Mouse (Mus musculus): ENCODE measurements around the gene P3h4. TPM values are rescaled to one million over a fixed set of nuclear protein-coding genes. Genes with fewer than 3 reads are reported as not detected.

Gene P3h4
- 17.6 and 19.6 TPM in 2 replicates for polyA plus RNA-seq (2012; rRNA removed)

- H3K4me1 ChIP-seq (ENCODE audit: control insufficient read depth, insufficient read depth, low read length) = peaks cover 16% of the 10 kb centered on the region
- no peak for TF ChIP-seq POLR2A (IDR thresholded peaks at IDR 0.05; ENCODE audit: borderline replicate concordance, insufficient read depth, low read length)
- TF ChIP-seq CTCF (IDR thresholded peaks at IDR 0.05; ENCODE audit: borderline replicate concordance, insufficient read depth, low read depth, low read length) = peak; percentile 71
- DNase-seq = peak; percentile 88 to 90
- peak within 1 kb of the TSS; percentile 52 for H3K4me3 ChIP-seq (replicated peaks; ENCODE audit: insufficient read depth, low read depth, low read length)
- H3K27me3 ChIP-seq (ENCODE audit: control insufficient read depth, insufficient read depth, low read length) = no peaks in the 10 kb centered on the region
- no peak within 1 kb of the TSS for H3K27ac ChIP-seq (ENCODE audit: insufficient read depth, low read length)
- 4% methylated on average over 92 of the region's 93 CpGs for WGBS
Measured at GRCm38 (mm10) chr11:100414021-100414913, at the start of gene P3h4. TSS of gene P3h4 (minus strand) at chr11:100414836.

GRCm38 (mm10) chr11:100462699-100463098, 48.1 kb upstream of the P3h4 start:
- Histone ChIP-seq H3K27me3 (ENCODE audit: control insufficient read depth, insufficient read depth, low read length) (no peaks in the 10 kb centered on the region), H3K4me3 (replicated peaks; ENCODE audit: insufficient read depth, low read depth, low read length) (peak overlapping the region; percentile 17), H3K27ac (ENCODE audit: insufficient read depth, low read length) (no peak overlapping the region), H3K4me1 (ENCODE audit: control insufficient read depth, insufficient read depth, low read length) (peaks cover 15% of the 10 kb centered on the region; the same call in 1 of the 2 replicates)
- TF ChIP-seq CTCF (IDR thresholded peaks at IDR 0.05; ENCODE audit: borderline replicate concordance, insufficient read depth, low read depth, low read length) (no peak), POLR2A (IDR thresholded peaks at IDR 0.05; ENCODE audit: borderline replicate concordance, insufficient read depth, low read length) (no peak)
- peak in 1 of 2 experiments; percentile 20 for DNase-seq
- 20% methylated on average over 10 of the region's 10 CpGs for WGBS

- Histone ChIP-seq H3K27me3 (ENCODE audit: control insufficient read depth, insufficient read depth, low read length) (no peaks in the 10 kb centered on the region), H3K4me1 (ENCODE audit: control insufficient read depth, insufficient read depth, low read length) (peaks cover 4% of the 10 kb centered on the region; the same call in 1 of the 2 replicates), H3K27ac (ENCODE audit: insufficient read depth, low read length) (no peak overlapping the region), H3K4me3 (replicated peaks; ENCODE audit: insufficient read depth, low read depth, low read length) (no peak overlapping the region)
- 85% methylated on average over 5 of the region's 5 CpGs for WGBS
- TF ChIP-seq POLR2A (IDR thresholded peaks at IDR 0.05; ENCODE audit: borderline replicate concordance, insufficient read depth, low read length) (no peak), CTCF (IDR thresholded peaks at IDR 0.05; ENCODE audit: borderline replicate concordance, insufficient read depth, low read depth, low read length) (no peak)
- DNase-seq = no peak
Measured at GRCm38 (mm10) chr11:100457711-100458110, 43.1 kb upstream of the P3h4 start.

GRCm38 (mm10) chr11:100457247-100457646, 42.6 kb upstream of the P3h4 start:
- TF ChIP-seq CTCF (IDR thresholded peaks at IDR 0.05; ENCODE audit: borderline replicate concordance, insufficient read depth, low read depth, low read length) (no peak), POLR2A (IDR thresholded peaks at IDR 0.05; ENCODE audit: borderline replicate concordance, insufficient read depth, low read length) (no peak)
- DNase-seq = no peak
- H3K4me1 ChIP-seq (ENCODE audit: control insufficient read depth, insufficient read depth, low read length) = peaks cover 2% of the 10 kb centered on the region; the same call in 1 of the 2 replicates
- no peak overlapping the region for H3K27ac ChIP-seq (ENCODE audit: insufficient read depth, low read length)
- WGBS = 77% methylated on average over 4 of the region's 4 CpGs
- H3K4me3 ChIP-seq (replicated peaks; ENCODE audit: insufficient read depth, low read depth, low read length) = no peak overlapping the region
- H3K27me3 ChIP-seq (ENCODE audit: control insufficient read depth, insufficient read depth, low read length) = no peaks in the 10 kb centered on the region

- TF ChIP-seq POLR2A (IDR thresholded peaks at IDR 0.05; ENCODE audit: borderline replicate concordance, insufficient read depth, low read length) = no peak
- TF ChIP-seq CTCF (IDR thresholded peaks at IDR 0.05; ENCODE audit: borderline replicate concordance, insufficient read depth, low read depth, low read length) = no peak
- WGBS = 41% methylated on average over 6 of the region's 6 CpGs
- no peak for DNase-seq
- H3K4me3 ChIP-seq (replicated peaks; ENCODE audit: insufficient read depth, low read depth, low read length) = no peak overlapping the region
- no peak overlapping the region for H3K27ac ChIP-seq (ENCODE audit: insufficient read depth, low read length)
- H3K27me3 ChIP-seq (ENCODE audit: control insufficient read depth, insufficient read depth, low read length) = no peaks in the 10 kb centered on the region
- peaks cover 4% of the 10 kb centered on the region; the same call in 1 of the 2 replicates for H3K4me1 ChIP-seq (ENCODE audit: control insufficient read depth, insufficient read depth, low read length)
Measured at GRCm38 (mm10) chr11:100442625-100443024, 28.0 kb upstream of the P3h4 start.

GRCm38 (mm10) chr11:100441797-100442196, 27.2 kb upstream of the P3h4 start, which contains the start of the genes Nt5c3b and Klhl10:
TSS of gene Nt5c3b (minus strand) at chr11:100441808.
TSS of gene Klhl10 (plus strand) at chr11:100441917.
- Histone ChIP-seq H3K27ac (ENCODE audit: insufficient read depth, low read length) (peak within 1 kb of the TSS; percentile 49; the same call in 1 of the 2 replicates), H3K4me1 (ENCODE audit: control insufficient read depth, insufficient read depth, low read length) (peaks cover 4% of the 10 kb centered on the region; the same call in 1 of the 2 replicates), H3K27me3 (ENCODE audit: control insufficient read depth, insufficient read depth, low read length) (no peaks in the 10 kb centered on the region), H3K4me3 (replicated peaks; ENCODE audit: insufficient read depth, low read depth, low read length) (peak within 1 kb of the TSS; percentile 86)
- DNase-seq = no peak
- WGBS = 87% methylated on average over 8 of the region's 8 CpGs
- TF ChIP-seq CTCF (IDR thresholded peaks at IDR 0.05; ENCODE audit: borderline replicate concordance, insufficient read depth, low read depth, low read length) = no peak
- TF ChIP-seq POLR2A (IDR thresholded peaks at IDR 0.05; ENCODE audit: borderline replicate concordance, insufficient read depth, low read length) = no peak

- no peaks in the 10 kb centered on the region for H3K27me3 ChIP-seq (ENCODE audit: control insufficient read depth, insufficient read depth, low read length)
- TF ChIP-seq CTCF (IDR thresholded peaks at IDR 0.05; ENCODE audit: borderline replicate concordance, insufficient read depth, low read depth, low read length) (no peak), POLR2A (IDR thresholded peaks at IDR 0.05; ENCODE audit: borderline replicate concordance, insufficient read depth, low read length) (peak; percentile 96)
- peak overlapping the region; percentile 49; the same call in 1 of the 2 replicates for H3K27ac ChIP-seq (ENCODE audit: insufficient read depth, low read length)
- peaks cover 4% of the 10 kb centered on the region; the same call in 1 of the 2 replicates for H3K4me1 ChIP-seq (ENCODE audit: control insufficient read depth, insufficient read depth, low read length)
- H3K4me3 ChIP-seq (replicated peaks; ENCODE audit: insufficient read depth, low read depth, low read length) = peak overlapping the region; percentile 86
- peak; percentile 88 for DNase-seq
- under 1% methylated on average over 52 of the region's 52 CpGs for WGBS
Measured at GRCm38 (mm10) chr11:100440691-100441522, 26.3 kb upstream of the P3h4 start.

Data from cerebellum, adult 2 months (tissue).